Mouse (Mus musculus) testis, adult 2 months (tissue): Measurements from ENCODE around the gene Tnks1bp1.

Experiments
- CTCF ChIP-seq: fragments of 200-500 bp; IDR thresholded peaks from 2 replicates; pipeline ENCODE4 v1.5.1; 2012; ENCODE audit warnings: low read depth, mild to moderate bottlenecking, inconsistent platforms, low read length, moderate library complexity; ENCODE audit not compliant: control insufficient read depth, insufficient read depth, insufficient replicate concordance
- POLR2A ChIP-seq: fragments of 200-500 bp; IDR thresholded peaks from 2 replicates; pipeline ENCODE4 v1.6.1; 2012; ENCODE audit warnings: low read depth, mild to moderate bottlenecking, inconsistent platforms, low read length, moderate library complexity; ENCODE audit not compliant: control insufficient read depth

DNA sequence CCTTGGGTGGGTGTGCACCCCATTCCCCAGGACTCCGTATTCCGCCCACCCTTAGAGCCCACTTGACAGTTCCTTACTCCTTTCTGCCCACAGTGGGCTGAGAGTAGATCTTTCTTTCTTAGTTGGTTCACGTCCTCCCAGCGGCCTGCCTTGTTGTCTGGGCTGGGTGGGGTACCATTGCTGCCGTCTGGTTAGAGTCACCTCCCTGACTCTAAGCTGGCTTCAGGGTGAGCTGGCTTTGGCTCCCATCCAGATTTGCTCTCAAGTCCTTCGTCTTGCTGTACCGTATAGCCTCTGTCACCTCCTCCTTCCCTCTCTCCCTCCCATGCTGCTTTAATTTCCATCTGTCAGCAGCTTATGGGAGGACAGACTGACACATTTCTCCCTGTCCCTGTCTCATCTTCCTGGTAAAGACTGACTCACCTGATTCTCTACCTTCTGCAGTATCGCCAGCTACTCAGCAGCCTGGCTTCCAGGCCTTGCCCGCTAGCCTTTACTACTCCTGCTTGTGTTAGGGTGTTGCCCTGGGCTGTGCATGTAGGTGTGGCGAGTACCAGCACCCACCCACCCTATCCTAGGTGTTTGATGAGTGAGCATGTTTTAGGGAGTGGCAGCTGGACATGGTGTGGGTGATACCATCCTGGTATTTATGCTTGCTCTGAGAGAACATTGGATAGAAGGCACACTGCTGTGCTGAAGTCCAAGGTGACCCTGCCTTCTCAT is 20.2 kb downstream of the Tnks1bp1 start:
- TF ChIP-seq POLR2A (no peak), CTCF (no peak)
